Mouse (Mus musculus) intestine, embryonic 14.5 days (tissue): ENCODE results near the gene Cacna2d3. TPM values are rescaled to one million over a fixed set of nuclear protein-coding genes. Genes with fewer than 3 reads are reported as not detected.

Experiments used
- ATAC-seq: fragments of 200-750 bp; cut with Nextera tagmentation; replicated peaks from 2 replicates; pipeline ENCODE4 v1.8.0; 2017; ENCODE audit warnings: low read depth, moderate number of reproducible peaks, moderate TSS enrichment, moderate library complexity; ENCODE audit not compliant: low FRiP score, low TSS enrichment
- DNase-seq: peaks from one replicate; pipeline ENCODE4 v3.0.0-alpha.2; 2018; ENCODE audit warnings: low spot score
- H3K27ac ChIP-seq: fragments of 300-500 bp; sonication (generic); 2 replicates; pipeline ENCODE4 v1.5.1; 2014; ENCODE audit warnings: low read depth, mild to moderate bottlenecking, control low read depth
- H3K27me3 ChIP-seq: fragments of 300-500 bp; sonication (generic); replicated peaks from 2 replicates; pipeline ENCODE4 v1.6.1; 2014; ENCODE audit warnings: low read length, control low read depth; ENCODE audit not compliant: control insufficient read depth, insufficient read depth
- H3K36me3 ChIP-seq: fragments of 300-500 bp; sonication (generic); 2 replicates; pipeline ENCODE4 v1.6.1; 2014; ENCODE audit warnings: low read length, control low read depth; ENCODE audit not compliant: control insufficient read depth, insufficient read depth
- H3K4me1 ChIP-seq: fragments of 300-500 bp; sonication (generic); replicated peaks from 2 replicates; pipeline ENCODE4 v1.6.1; 2014; ENCODE audit warnings: low read length, control low read depth, mixed read lengths; ENCODE audit not compliant: control insufficient read depth, insufficient read depth
- H3K4me2 ChIP-seq: fragments of 300-500 bp; sonication (generic); 2 replicates; pipeline ENCODE4 v1.6.1; 2014; ENCODE audit warnings: low read length
- H3K4me3 ChIP-seq: fragments of 300-500 bp; sonication (generic); 2 replicates; pipeline ENCODE4 v1.5.1; 2014; ENCODE audit warnings: low read depth, low read length, control low read depth, mixed read lengths
- H3K9ac ChIP-seq: fragments of 300-500 bp; sonication (generic); 2 replicates; pipeline ENCODE4 v1.6.1; 2014; ENCODE audit warnings: mild to moderate bottlenecking, low read length
- H3K9me3 ChIP-seq: fragments of 300-500 bp; sonication (generic); 2 replicates; pipeline ENCODE4 v1.6.1; 2016; ENCODE audit warnings: low read length, control low read depth; ENCODE audit not compliant: control insufficient read depth
- WGBS: fragments of 180-500 bp; shearing (Covaris S2); extraction: QIAGEN DNeasy Blood & Tissue Kit; methylation state at CpG from one replicate; pipeline ENCODE4 v1.1.7; 2014; 5-methylcytosine and 5-hydroxymethylcytosine counted together
- polyA plus RNA-seq: library from polyadenylated mRNA; unstranded; fragments of >200 nt; fragmentation: Nextera tagmentation; extraction: Ambion mirVana; gene quantifications from 2 replicates; pipeline ENCODE4 v1.2.1, GENCODE M21; 2014

The Cacna2d3 gene
- polyA plus RNA-seq, 1 experiment from 2014 or later = 2.2 TPM

- no peak overlapping the region for H3K4me2 ChIP-seq
- no peak for DNase-seq
- no peaks in the 10 kb centered on the region for H3K9me3 ChIP-seq
- no peaks in the 10 kb centered on the region for H3K36me3 ChIP-seq
- no peaks in the 10 kb centered on the region for H3K4me1 ChIP-seq
- 90% methylated on average over 2 of the region's 2 CpGs for WGBS
- no peaks in the 10 kb centered on the region for H3K27me3 ChIP-seq
- no peak overlapping the region for H3K9ac ChIP-seq
- no peak overlapping the region for H3K4me3 ChIP-seq
- ATAC-seq = no peak
- no peak overlapping the region for H3K27ac ChIP-seq
These were observed 771.2 kb downstream of the Cacna2d3 start for GRCm38 (mm10) chr14:28950499-28950898.

GRCm38 (mm10) chr14:28949785-28950184 is 771.9 kb downstream of the Cacna2d3 start:
- DNase-seq = no peak
- Histone ChIP-seq H3K9me3 (no peaks in the 10 kb centered on the region), H3K9ac (no peak overlapping the region), H3K27ac (no peak overlapping the region), H3K4me1 (no peaks in the 10 kb centered on the region), H3K27me3 (no peaks in the 10 kb centered on the region), H3K4me3 (no peak overlapping the region), H3K36me3 (no peaks in the 10 kb centered on the region), H3K4me2 (no peak overlapping the region)
- 83% methylated on average over 1 of the region's 1 CpGs for WGBS
- ATAC-seq = no peak

GRCm38 (mm10) chr14:28948019-28948850 is 773.4 kb downstream of the Cacna2d3 start:
- no peak overlapping the region for H3K4me2 ChIP-seq
- H3K27ac ChIP-seq = no peak overlapping the region
- H3K27me3 ChIP-seq = no peaks in the 10 kb centered on the region
- H3K36me3 ChIP-seq = no peaks in the 10 kb centered on the region
- no peaks in the 10 kb centered on the region for H3K4me1 ChIP-seq
- H3K9me3 ChIP-seq = no peaks in the 10 kb centered on the region
- H3K9ac ChIP-seq = no peak overlapping the region
- ATAC-seq (no peak), DNase-seq (no peak)
- no peak overlapping the region for H3K4me3 ChIP-seq
- WGBS = 81% methylated on average over 7 of the region's 7 CpGs

- Histone ChIP-seq H3K36me3 (no peaks in the 10 kb centered on the region), H3K27me3 (no peaks in the 10 kb centered on the region), H3K4me3 (no peak overlapping the region), H3K27ac (no peak overlapping the region), H3K4me2 (no peak overlapping the region), H3K9ac (no peak overlapping the region), H3K4me1 (no peaks in the 10 kb centered on the region), H3K9me3 (no peaks in the 10 kb centered on the region)
- ATAC-seq = no peak
- no peak for DNase-seq
- 83% methylated on average over 1 of the region's 1 CpGs for WGBS
These were observed 788.8 kb downstream of the Cacna2d3 start for GRCm38 (mm10) chr14:28932746-28933293.

GRCm38 (mm10) chr14:28923180-28923961 is 798.3 kb downstream of the Cacna2d3 start:
- DNase-seq (peak; percentile 60), ATAC-seq (peak; percentile 60; the same call in 1 of the 2 replicates)
- Histone ChIP-seq H3K9me3 (no peaks in the 10 kb centered on the region), H3K4me2 (no peak overlapping the region), H3K9ac (no peak overlapping the region), H3K4me3 (no peak overlapping the region), H3K27ac (no peak overlapping the region), H3K4me1 (no peaks in the 10 kb centered on the region), H3K27me3 (no peaks in the 10 kb centered on the region), H3K36me3 (no peaks in the 10 kb centered on the region)
- 44% methylated on average over 12 of the region's 12 CpGs for WGBS

- DNase-seq = no peak
- Histone ChIP-seq H3K36me3 (no peaks in the 10 kb centered on the region), H3K4me2 (no peak overlapping the region), H3K4me3 (no peak overlapping the region), H3K27me3 (no peaks in the 10 kb centered on the region), H3K27ac (no peak overlapping the region), H3K9me3 (no peaks in the 10 kb centered on the region), H3K4me1 (no peaks in the 10 kb centered on the region), H3K9ac (no peak overlapping the region)
- 78% methylated on average over 5 of the region's 5 CpGs for WGBS
- no peak for ATAC-seq
These were observed 802.8 kb downstream of the Cacna2d3 start for GRCm38 (mm10) chr14:28918871-28919270.

GRCm38 (mm10) chr14:28915004-28915403 is 806.7 kb downstream of the Cacna2d3 start:
- no peaks in the 10 kb centered on the region for H3K36me3 ChIP-seq
- no peak overlapping the region for H3K9ac ChIP-seq
- no peak overlapping the region for H3K4me2 ChIP-seq
- H3K4me3 ChIP-seq = no peak overlapping the region
- H3K27ac ChIP-seq = no peak overlapping the region
- ATAC-seq = no peak
- DNase-seq = no peak
- H3K4me1 ChIP-seq = no peaks in the 10 kb centered on the region
- no peaks in the 10 kb centered on the region for H3K27me3 ChIP-seq
- 45% methylated on average over 1 of the region's 1 CpGs for WGBS
- H3K9me3 ChIP-seq = no peaks in the 10 kb centered on the region

- 82% methylated on average over 6 of the region's 6 CpGs for WGBS
- DNase-seq (no peak), ATAC-seq (no peak)
- no peaks in the 10 kb centered on the region for H3K36me3 ChIP-seq
- no peak overlapping the region for H3K27ac ChIP-seq
- no peak overlapping the region for H3K9ac ChIP-seq
- no peak overlapping the region for H3K4me3 ChIP-seq
- H3K27me3 ChIP-seq = no peaks in the 10 kb centered on the region
- no peaks in the 10 kb centered on the region for H3K9me3 ChIP-seq
- no peak overlapping the region for H3K4me2 ChIP-seq
- no peaks in the 10 kb centered on the region for H3K4me1 ChIP-seq
These were observed 814.0 kb downstream of the Cacna2d3 start for GRCm38 (mm10) chr14:28907659-28908058.
